Mouse (Mus musculus) B cell, adult 67 days (primary cell): Measurements from ENCODE around the gene Krt28. TPM values are rescaled to one million over a fixed set of nuclear protein-coding genes. Genes with fewer than 3 reads are reported as not detected.

Experiments used
- total RNA-seq, 2 experiments: library from RNA; stranded (reverse); gene quantifications; 4 replicates each; pipeline ENCODE4 v1.2.4; 2023

Gene Krt28
- not detected for total RNA-seq

DNA sequence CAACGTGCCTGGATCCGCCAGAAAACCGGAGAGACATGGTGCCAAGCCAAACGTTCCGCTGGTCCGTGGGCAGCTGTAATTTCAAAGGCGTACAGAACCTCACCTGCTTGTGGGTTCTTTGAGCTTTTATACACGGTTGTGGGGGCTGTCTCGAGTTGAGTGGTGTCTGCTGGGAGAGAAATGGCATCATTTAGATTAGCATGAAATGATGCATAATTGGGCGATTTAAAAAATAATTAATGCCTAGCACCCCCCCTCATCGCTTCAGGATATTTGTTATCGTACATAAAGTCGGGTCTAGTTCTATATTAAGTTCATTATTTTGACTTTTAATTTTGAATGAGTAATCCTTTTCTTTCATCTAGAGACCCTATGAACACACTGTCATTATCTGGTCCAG is at the start of gene Krt28:
Krt28 (minus strand) TSS at position 101 of the 400 bp plus-strand sequence.

GRCm38 (mm10) chr11:99422159-99422558 is 47.5 kb upstream of the Krt28 start, which contains the start of gene Krt12:
Krt12 (minus strand) TSS chr11:99422259.

GRCm38 (mm10) chr11:99389264-99389663 is 14.6 kb upstream of the Krt28 start, which contains the start of gene Krt10:
Krt10 (minus strand) TSS chr11:99389364.

GRCm38 (mm10) chr11:99351004-99351403 is 23.7 kb downstream of the Krt28 start, which contains the start of gene Krt27:
Krt27 (minus strand) TSS chr11:99351104.

GRCm38 (mm10) chr11:99337866-99338265 is 36.8 kb downstream of the Krt28 start, which contains the start of gene Krt26:
Krt26 (minus strand) TSS chr11:99337966.

DNA sequence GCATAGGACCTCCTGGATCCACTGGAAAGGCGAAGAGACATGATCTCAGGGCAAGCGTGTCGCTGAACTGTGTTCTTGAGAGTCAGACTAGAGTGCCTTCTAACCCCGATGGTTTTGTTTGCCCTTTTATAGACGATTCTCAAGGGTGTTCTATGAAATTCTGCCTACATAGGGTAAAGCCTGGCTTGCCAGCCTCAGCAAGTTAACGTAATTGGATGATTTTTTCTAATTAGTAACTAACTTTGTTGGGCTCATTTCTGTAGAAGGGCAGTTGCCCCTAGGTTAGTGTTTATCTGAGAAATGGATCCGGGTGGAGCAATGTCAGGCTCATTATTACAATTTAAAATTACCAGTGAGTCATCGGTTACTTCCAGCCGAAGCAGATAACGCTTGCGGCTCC is 51.9 kb downstream of the Krt28 start, which contains the start of gene Krt25:
Krt25 (minus strand) TSS at position 101 of the 400 bp plus-strand sequence.

Other genes starting within 250 kb of the Krt28 start
- 100 to 1,000 TPM; 336 to 600 TPM for gene Ccr7, start 219.8 kb downstream of the Krt28 start, total RNA-seq
- 100 to 1,000 TPM; 161 to 173 TPM for gene Smarce1, start 143.9 kb downstream of the Krt28 start, total RNA-seq
- gene Krt222, start 130.8 kb downstream of the Krt28 start, total RNA-seq, result 1 to 10 TPM; 1.8 to 2.0 TPM
- gene Krt24, start 89.6 kb downstream of the Krt28 start, total RNA-seq, result not detected
- not detected for gene Krt25, start 52.0 kb downstream of the Krt28 start, total RNA-seq
- not detected for gene Krt26, start 36.9 kb downstream of the Krt28 start, total RNA-seq
- gene Krt27, start 23.8 kb downstream of the Krt28 start, total RNA-seq, result not detected
- gene Krt10, start 14.5 kb upstream of the Krt28 start, total RNA-seq, result 1 to 10 TPM; 1.5 to 3.2 TPM
- gene Krt12, start 47.4 kb upstream of the Krt28 start, total RNA-seq, result not detected
- not detected for gene Krt20, start 63.2 kb upstream of the Krt28 start, total RNA-seq
- gene Krt23, start 118.2 kb upstream of the Krt28 start, total RNA-seq, result not detected
- not detected for gene Krt39, start 146.4 kb upstream of the Krt28 start, total RNA-seq
- not detected for gene Krt40, start 168.3 kb upstream of the Krt28 start, total RNA-seq
- not detected for gene Krtap3-3, start 176.0 kb upstream of the Krt28 start, total RNA-seq
- not detected for gene Krtap3-2, start 181.9 kb upstream of the Krt28 start, total RNA-seq
- gene Gm11939, start 184.6 kb upstream of the Krt28 start, total RNA-seq, result not detected
- not detected for gene Krtap3-1, start 191.7 kb upstream of the Krt28 start, total RNA-seq
- gene Krtap1-5, start 206.1 kb upstream of the Krt28 start, total RNA-seq, result not detected
- not detected for gene Krtap1-4, start 208.8 kb upstream of the Krt28 start, total RNA-seq
- gene Krtap1-3, start 216.4 kb upstream of the Krt28 start, total RNA-seq, result not detected
- not detected for gene Krtap9-3, start 223.2 kb upstream of the Krt28 start, total RNA-seq
- gene Gm11938, start 228.4 kb upstream of the Krt28 start, total RNA-seq, result not detected
- gene Gm11937, start 235.3 kb upstream of the Krt28 start, total RNA-seq, result not detected
- not detected for gene Krtap2-4, start 239.9 kb upstream of the Krt28 start, total RNA-seq
- not detected for gene Gm11562, start 245.5 kb upstream of the Krt28 start, total RNA-seq